Mouse (Mus musculus): Measurements from ENCODE around the gene Adamts17. TPM values are rescaled to one million over a fixed set of nuclear protein-coding genes. Genes with fewer than 3 reads are reported as not detected.

Adamts17 gene
- 1.5 and 1.9 TPM in 2 replicates for polyA plus RNA-seq (2014; fragmentation: Nextera tagmentation; extraction: Ambion mirVana)

- Histone ChIP-seq H3K4me1 (replicated peaks; ENCODE audit: control insufficient read depth, insufficient read depth, low read length) (peaks cover 4% of the 10 kb centered on the region; the same call in 1 of the 2 replicates), H3K36me3 (ENCODE audit: control insufficient read depth, insufficient read depth, low read length) (no peaks in the 10 kb centered on the region), H3K27ac (ENCODE audit: low read depth, low read length) (no peak within 1 kb of the TSS), H3K9ac (ENCODE audit: low read depth, low read length) (peak within 1 kb of the TSS; percentile 48), H3K27me3 (ENCODE audit: control insufficient read depth, insufficient read depth, low read length) (0 out of 2 replicates have a peak, but pooled peaks cover 6% of the 10 kb centered on the region), H3K4me3 (ENCODE audit: low read depth, low read length) (peak within 1 kb of the TSS; percentile 62), H3K4me2 (replicated peaks; ENCODE audit: low read depth, low read length) (peak within 1 kb of the TSS; percentile 100), H3K9me3 (ENCODE audit: control insufficient read depth, low read length) (no peaks in the 10 kb centered on the region)
- under 1% methylated on average over 30 of the region's 30 CpGs for WGBS
- peak; percentile 92 for DNase-seq (ENCODE audit: low spot score)
- ATAC-seq (ENCODE audit: low FRiP score): peak; percentile 98
These were observed at the start of gene Adamts17 for GRCm38 (mm10) chr7:66839463-66840007. Adamts17 (plus strand) TSS chr7:66839735.

- Histone ChIP-seq H3K9ac (ENCODE audit: low read depth, low read length) (no peak overlapping the region), H3K4me1 (replicated peaks; ENCODE audit: control insufficient read depth, insufficient read depth, low read length) (no peaks in the 10 kb centered on the region), H3K36me3 (ENCODE audit: control insufficient read depth, insufficient read depth, low read length) (no peaks in the 10 kb centered on the region), H3K4me3 (ENCODE audit: low read depth, low read length) (no peak overlapping the region), H3K9me3 (ENCODE audit: control insufficient read depth, low read length) (no peaks in the 10 kb centered on the region), H3K27ac (ENCODE audit: low read depth, low read length) (no peak overlapping the region), H3K27me3 (ENCODE audit: control insufficient read depth, insufficient read depth, low read length) (no peaks in the 10 kb centered on the region), H3K4me2 (replicated peaks; ENCODE audit: low read depth, low read length) (no peak overlapping the region)
- ATAC-seq (ENCODE audit: low FRiP score): no peak
- DNase-seq (ENCODE audit: low spot score): no peak
- WGBS: 28% methylated on average over 8 of the region's 8 CpGs
These were observed 49.4 kb upstream of the Adamts17 start for GRCm38 (mm10) chr7:66789860-66790748.

- Histone ChIP-seq H3K4me1 (replicated peaks; ENCODE audit: control insufficient read depth, insufficient read depth, low read length) (no peaks in the 10 kb centered on the region), H3K4me2 (replicated peaks; ENCODE audit: low read depth, low read length) (no peak overlapping the region), H3K4me3 (ENCODE audit: low read depth, low read length) (no peak overlapping the region), H3K9me3 (ENCODE audit: control insufficient read depth, low read length) (no peaks in the 10 kb centered on the region), H3K9ac (ENCODE audit: low read depth, low read length) (no peak overlapping the region), H3K27ac (ENCODE audit: low read depth, low read length) (no peak overlapping the region), H3K27me3 (ENCODE audit: control insufficient read depth, insufficient read depth, low read length) (no peaks in the 10 kb centered on the region), H3K36me3 (ENCODE audit: control insufficient read depth, insufficient read depth, low read length) (no peaks in the 10 kb centered on the region)
- WGBS: 94% methylated on average over 3 of the region's 3 CpGs
- ATAC-seq (ENCODE audit: low FRiP score): no peak
- DNase-seq (ENCODE audit: low spot score): no peak
These were observed 48.5 kb upstream of the Adamts17 start for GRCm38 (mm10) chr7:66791022-66791421.

GRCm38 (mm10) chr7:66796909-66797308 is 42.6 kb upstream of the Adamts17 start:
- Histone ChIP-seq H3K4me3 (ENCODE audit: low read depth, low read length) (no peak overlapping the region), H3K36me3 (ENCODE audit: control insufficient read depth, insufficient read depth, low read length) (no peaks in the 10 kb centered on the region), H3K4me2 (replicated peaks; ENCODE audit: low read depth, low read length) (no peak overlapping the region), H3K4me1 (replicated peaks; ENCODE audit: control insufficient read depth, insufficient read depth, low read length) (no peaks in the 10 kb centered on the region), H3K9me3 (ENCODE audit: control insufficient read depth, low read length) (no peaks in the 10 kb centered on the region), H3K9ac (ENCODE audit: low read depth, low read length) (no peak overlapping the region), H3K27ac (ENCODE audit: low read depth, low read length) (no peak overlapping the region), H3K27me3 (ENCODE audit: control insufficient read depth, insufficient read depth, low read length) (no peaks in the 10 kb centered on the region)
- DNase-seq (ENCODE audit: low spot score) (no peak), ATAC-seq (ENCODE audit: low FRiP score) (no peak)
- WGBS: 69% methylated on average over 1 of the region's 1 CpGs

GRCm38 (mm10) chr7:66797345-66797744 is 42.2 kb upstream of the Adamts17 start:
- no peak for ATAC-seq (ENCODE audit: low FRiP score)
- no peak overlapping the region for H3K4me3 ChIP-seq (ENCODE audit: low read depth, low read length)
- WGBS: 88% methylated on average over 1 of the region's 1 CpGs
- H3K36me3 ChIP-seq (ENCODE audit: control insufficient read depth, insufficient read depth, low read length): no peaks in the 10 kb centered on the region
- H3K9me3 ChIP-seq (ENCODE audit: control insufficient read depth, low read length): no peaks in the 10 kb centered on the region
- H3K4me1 ChIP-seq (replicated peaks; ENCODE audit: control insufficient read depth, insufficient read depth, low read length): no peaks in the 10 kb centered on the region
- DNase-seq (ENCODE audit: low spot score): no peak
- H3K9ac ChIP-seq (ENCODE audit: low read depth, low read length): no peak overlapping the region
- no peak overlapping the region for H3K4me2 ChIP-seq (replicated peaks; ENCODE audit: low read depth, low read length)
- no peaks in the 10 kb centered on the region for H3K27me3 ChIP-seq (ENCODE audit: control insufficient read depth, insufficient read depth, low read length)
- no peak overlapping the region for H3K27ac ChIP-seq (ENCODE audit: low read depth, low read length)

- Histone ChIP-seq H3K9ac (ENCODE audit: low read depth, low read length) (no peak overlapping the region), H3K4me1 (replicated peaks; ENCODE audit: control insufficient read depth, insufficient read depth, low read length) (no peaks in the 10 kb centered on the region), H3K36me3 (ENCODE audit: control insufficient read depth, insufficient read depth, low read length) (no peaks in the 10 kb centered on the region), H3K4me3 (ENCODE audit: low read depth, low read length) (no peak overlapping the region), H3K4me2 (replicated peaks; ENCODE audit: low read depth, low read length) (no peak overlapping the region), H3K9me3 (ENCODE audit: control insufficient read depth, low read length) (no peaks in the 10 kb centered on the region), H3K27me3 (ENCODE audit: control insufficient read depth, insufficient read depth, low read length) (no peaks in the 10 kb centered on the region), H3K27ac (ENCODE audit: low read depth, low read length) (no peak overlapping the region)
- no peak for ATAC-seq (ENCODE audit: low FRiP score)
- DNase-seq (ENCODE audit: low spot score): peak; percentile 21
- 55% methylated on average over 5 of the region's 5 CpGs for WGBS
These were observed 40.7 kb upstream of the Adamts17 start for GRCm38 (mm10) chr7:66798826-66799225.

- Histone ChIP-seq H3K4me1 (replicated peaks; ENCODE audit: control insufficient read depth, insufficient read depth, low read length) (no peaks in the 10 kb centered on the region), H3K27me3 (ENCODE audit: control insufficient read depth, insufficient read depth, low read length) (no peaks in the 10 kb centered on the region), H3K27ac (ENCODE audit: low read depth, low read length) (no peak overlapping the region), H3K4me2 (replicated peaks; ENCODE audit: low read depth, low read length) (no peak overlapping the region), H3K4me3 (ENCODE audit: low read depth, low read length) (no peak overlapping the region), H3K9me3 (ENCODE audit: control insufficient read depth, low read length) (no peaks in the 10 kb centered on the region), H3K36me3 (ENCODE audit: control insufficient read depth, insufficient read depth, low read length) (no peaks in the 10 kb centered on the region), H3K9ac (ENCODE audit: low read depth, low read length) (no peak overlapping the region)
- WGBS: 80% methylated on average over 5 of the region's 5 CpGs
- ATAC-seq (ENCODE audit: low FRiP score) (no peak), DNase-seq (ENCODE audit: low spot score) (no peak)
These were observed 38.8 kb upstream of the Adamts17 start for GRCm38 (mm10) chr7:66800784-66801183.

GRCm38 (mm10) chr7:66801785-66802184 is 37.8 kb upstream of the Adamts17 start:
- no peak for DNase-seq (ENCODE audit: low spot score)
- no peaks in the 10 kb centered on the region for H3K36me3 ChIP-seq (ENCODE audit: control insufficient read depth, insufficient read depth, low read length)
- no peaks in the 10 kb centered on the region for H3K27me3 ChIP-seq (ENCODE audit: control insufficient read depth, insufficient read depth, low read length)
- no peak overlapping the region for H3K4me2 ChIP-seq (replicated peaks; ENCODE audit: low read depth, low read length)
- no peak overlapping the region for H3K4me3 ChIP-seq (ENCODE audit: low read depth, low read length)
- H3K9ac ChIP-seq (ENCODE audit: low read depth, low read length): no peak overlapping the region
- H3K4me1 ChIP-seq (replicated peaks; ENCODE audit: control insufficient read depth, insufficient read depth, low read length): no peaks in the 10 kb centered on the region
- H3K27ac ChIP-seq (ENCODE audit: low read depth, low read length): no peak overlapping the region
- no peak for ATAC-seq (ENCODE audit: low FRiP score)
- no peaks in the 10 kb centered on the region for H3K9me3 ChIP-seq (ENCODE audit: control insufficient read depth, low read length)

- Histone ChIP-seq H3K9ac (ENCODE audit: low read depth, low read length) (no peak overlapping the region), H3K36me3 (ENCODE audit: control insufficient read depth, insufficient read depth, low read length) (no peaks in the 10 kb centered on the region), H3K27ac (ENCODE audit: low read depth, low read length) (no peak overlapping the region), H3K4me2 (replicated peaks; ENCODE audit: low read depth, low read length) (no peak overlapping the region), H3K9me3 (ENCODE audit: control insufficient read depth, low read length) (no peaks in the 10 kb centered on the region), H3K4me1 (replicated peaks; ENCODE audit: control insufficient read depth, insufficient read depth, low read length) (no peaks in the 10 kb centered on the region), H3K27me3 (ENCODE audit: control insufficient read depth, insufficient read depth, low read length) (no peaks in the 10 kb centered on the region), H3K4me3 (ENCODE audit: low read depth, low read length) (no peak overlapping the region)
- DNase-seq (ENCODE audit: low spot score): no peak
- WGBS: 64% methylated on average over 5 of the region's 5 CpGs
- no peak for ATAC-seq (ENCODE audit: low FRiP score)
These were observed 35.7 kb upstream of the Adamts17 start for GRCm38 (mm10) chr7:66803798-66804197.
